Mouse (Mus musculus): ENCODE measurements around the gene Hmga2. TPM values are rescaled to one million over a fixed set of nuclear protein-coding genes. Genes with fewer than 3 reads are reported as not detected.

The Hmga2 gene
- polyA plus RNA-seq, 1 experiment from 2014 or later = 54.3 TPM

GRCm38 (mm10) chr10:120477501-120477900 lies 1.2 kb upstream of the Hmga2 start:
- no peaks in the 10 kb centered on the region; the same call in 1 of the 2 replicates for H3K36me3 ChIP-seq (ENCODE audit: control insufficient read depth, insufficient read depth, low read length)
- H3K27ac ChIP-seq (ENCODE audit: low read depth, low read length) = peak overlapping the region; percentile 95
- no peaks in the 10 kb centered on the region for H3K27me3 ChIP-seq (ENCODE audit: control insufficient read depth, insufficient read depth, low read length)
- 2% methylated on average over 21 of the region's 21 CpGs for WGBS
- peak overlapping the region; percentile 99 for H3K9ac ChIP-seq (ENCODE audit: low read depth, low read length)
- H3K9me3 ChIP-seq (ENCODE audit: control insufficient read depth, low read length) = no peaks in the 10 kb centered on the region
- ATAC-seq (ENCODE audit: low FRiP score, low TSS enrichment) = peak; percentile 16; the same call in 1 of the 2 replicates
- H3K4me3 ChIP-seq (ENCODE audit: low read length) = peak overlapping the region; percentile 98
- peaks cover 15% of the 10 kb centered on the region; the same call in 1 of the 2 replicates for H3K4me1 ChIP-seq (ENCODE audit: control insufficient read depth, insufficient read depth, low read length)
- H3K4me2 ChIP-seq (replicated peaks; ENCODE audit: low read depth, low read length) = peak overlapping the region; percentile 88

GRCm38 (mm10) chr10:120476516-120477336 lies 457 bp upstream of the Hmga2 start:
- Histone ChIP-seq H3K9ac (ENCODE audit: low read depth, low read length) (peak overlapping the region; percentile 99), H3K36me3 (ENCODE audit: control insufficient read depth, insufficient read depth, low read length) (no peaks in the 10 kb centered on the region; the same call in 1 of the 2 replicates), H3K27me3 (ENCODE audit: control insufficient read depth, insufficient read depth, low read length) (no peaks in the 10 kb centered on the region), H3K4me3 (ENCODE audit: low read length) (peak overlapping the region; percentile 98), H3K27ac (ENCODE audit: low read depth, low read length) (peak overlapping the region; percentile 95), H3K9me3 (ENCODE audit: control insufficient read depth, low read length) (no peaks in the 10 kb centered on the region), H3K4me1 (ENCODE audit: control insufficient read depth, insufficient read depth, low read length) (peaks cover 15% of the 10 kb centered on the region; the same call in 1 of the 2 replicates), H3K4me2 (replicated peaks; ENCODE audit: low read depth, low read length) (peak overlapping the region; percentile 88)
- WGBS = under 1% methylated on average over 51 of the region's 52 CpGs
- peak; percentile 82 for ATAC-seq (ENCODE audit: low FRiP score, low TSS enrichment)

- peak overlapping the region; percentile 88 for H3K4me2 ChIP-seq (replicated peaks; ENCODE audit: low read depth, low read length)
- peak overlapping the region; percentile 95 for H3K27ac ChIP-seq (ENCODE audit: low read depth, low read length)
- WGBS = under 1% methylated on average over 45 of the region's 45 CpGs
- H3K4me1 ChIP-seq (ENCODE audit: control insufficient read depth, insufficient read depth, low read length) = peaks cover 15% of the 10 kb centered on the region; the same call in 1 of the 2 replicates
- peak overlapping the region; percentile 99 for H3K9ac ChIP-seq (ENCODE audit: low read depth, low read length)
- H3K4me3 ChIP-seq (ENCODE audit: low read length) = peak overlapping the region; percentile 98
- H3K36me3 ChIP-seq (ENCODE audit: control insufficient read depth, insufficient read depth, low read length) = peaks cover 14% of the 10 kb centered on the region
- H3K27me3 ChIP-seq (ENCODE audit: control insufficient read depth, insufficient read depth, low read length) = no peaks in the 10 kb centered on the region
- no peaks in the 10 kb centered on the region for H3K9me3 ChIP-seq (ENCODE audit: control insufficient read depth, low read length)
- ATAC-seq (ENCODE audit: low FRiP score, low TSS enrichment) = no peak
These were observed 1.2 kb downstream of the Hmga2 start for GRCm38 (mm10) chr10:120475041-120475541.

GRCm38 (mm10) chr10:120474301-120474700 lies 2.0 kb downstream of the Hmga2 start:
- WGBS = under 1% methylated on average over 20 of the region's 20 CpGs
- Histone ChIP-seq H3K4me3 (ENCODE audit: low read length) (peak overlapping the region; percentile 98), H3K4me1 (ENCODE audit: control insufficient read depth, insufficient read depth, low read length) (peaks cover 15% of the 10 kb centered on the region; the same call in 1 of the 2 replicates), H3K27ac (ENCODE audit: low read depth, low read length) (peak overlapping the region; percentile 95), H3K9ac (ENCODE audit: low read depth, low read length) (peak overlapping the region; percentile 99), H3K4me2 (replicated peaks; ENCODE audit: low read depth, low read length) (peak overlapping the region; percentile 88), H3K36me3 (ENCODE audit: control insufficient read depth, insufficient read depth, low read length) (peaks cover 22% of the 10 kb centered on the region), H3K27me3 (ENCODE audit: control insufficient read depth, insufficient read depth, low read length) (no peaks in the 10 kb centered on the region), H3K9me3 (ENCODE audit: control insufficient read depth, low read length) (no peaks in the 10 kb centered on the region)
- no peak for ATAC-seq (ENCODE audit: low FRiP score, low TSS enrichment)

GRCm38 (mm10) chr10:120473218-120473617 lies 3.1 kb downstream of the Hmga2 start:
- peak overlapping the region; percentile 4; the same call in 1 of the 2 replicates for H3K27ac ChIP-seq (ENCODE audit: low read depth, low read length)
- no peaks in the 10 kb centered on the region for H3K27me3 ChIP-seq (ENCODE audit: control insufficient read depth, insufficient read depth, low read length)
- H3K36me3 ChIP-seq (ENCODE audit: control insufficient read depth, insufficient read depth, low read length) = peaks cover 32% of the 10 kb centered on the region
- no peak for ATAC-seq (ENCODE audit: low FRiP score, low TSS enrichment)
- 10% methylated on average over 4 of the region's 4 CpGs for WGBS
- peak overlapping the region; percentile 98 for H3K4me3 ChIP-seq (ENCODE audit: low read length)
- peaks cover 15% of the 10 kb centered on the region; the same call in 1 of the 2 replicates for H3K4me1 ChIP-seq (ENCODE audit: control insufficient read depth, insufficient read depth, low read length)
- no peaks in the 10 kb centered on the region for H3K9me3 ChIP-seq (ENCODE audit: control insufficient read depth, low read length)
- peak overlapping the region; percentile 99; the same call in 1 of the 2 replicates for H3K9ac ChIP-seq (ENCODE audit: low read depth, low read length)
- H3K4me2 ChIP-seq (replicated peaks; ENCODE audit: low read depth, low read length) = peak overlapping the region; percentile 88

- peak overlapping the region; percentile 98 for H3K4me3 ChIP-seq (ENCODE audit: low read length)
- no peaks in the 10 kb centered on the region for H3K27me3 ChIP-seq (ENCODE audit: control insufficient read depth, insufficient read depth, low read length)
- no peak for ATAC-seq (ENCODE audit: low FRiP score, low TSS enrichment)
- peaks cover 9% of the 10 kb centered on the region; the same call in 1 of the 2 replicates for H3K4me1 ChIP-seq (ENCODE audit: control insufficient read depth, insufficient read depth, low read length)
- H3K36me3 ChIP-seq (ENCODE audit: control insufficient read depth, insufficient read depth, low read length) = peaks cover 38% of the 10 kb centered on the region
- peak overlapping the region; percentile 88 for H3K4me2 ChIP-seq (replicated peaks; ENCODE audit: low read depth, low read length)
- no peak overlapping the region for H3K27ac ChIP-seq (ENCODE audit: low read depth, low read length)
- H3K9ac ChIP-seq (ENCODE audit: low read depth, low read length) = no peak overlapping the region
- WGBS = 32% methylated on average over 2 of the region's 2 CpGs
- no peaks in the 10 kb centered on the region for H3K9me3 ChIP-seq (ENCODE audit: control insufficient read depth, low read length)
These were observed 3.7 kb downstream of the Hmga2 start for GRCm38 (mm10) chr10:120472606-120473005.

- no peaks in the 10 kb centered on the region for H3K27me3 ChIP-seq (ENCODE audit: control insufficient read depth, insufficient read depth, low read length)
- no peaks in the 10 kb centered on the region for H3K9me3 ChIP-seq (ENCODE audit: control insufficient read depth, low read length)
- no peak overlapping the region for H3K9ac ChIP-seq (ENCODE audit: low read depth, low read length)
- H3K4me2 ChIP-seq (replicated peaks; ENCODE audit: low read depth, low read length) = no peak overlapping the region
- no peak for ATAC-seq (ENCODE audit: low FRiP score, low TSS enrichment)
- H3K27ac ChIP-seq (ENCODE audit: low read depth, low read length) = no peak overlapping the region
- H3K36me3 ChIP-seq (ENCODE audit: control insufficient read depth, insufficient read depth, low read length) = peaks cover 71% of the 10 kb centered on the region
- WGBS = 71% methylated on average over 5 of the region's 5 CpGs
- H3K4me3 ChIP-seq (ENCODE audit: low read length) = no peak overlapping the region
- H3K4me1 ChIP-seq (ENCODE audit: control insufficient read depth, insufficient read depth, low read length) = peaks cover 10% of the 10 kb centered on the region; the same call in 1 of the 2 replicates
These were observed 11.1 kb downstream of the Hmga2 start for GRCm38 (mm10) chr10:120465121-120465520.

- Histone ChIP-seq H3K4me2 (replicated peaks; ENCODE audit: low read depth, low read length) (no peak overlapping the region), H3K9ac (ENCODE audit: low read depth, low read length) (no peak overlapping the region), H3K27me3 (ENCODE audit: control insufficient read depth, insufficient read depth, low read length) (no peaks in the 10 kb centered on the region), H3K27ac (ENCODE audit: low read depth, low read length) (peak overlapping the region; percentile 8; the same call in 1 of the 2 replicates), H3K4me3 (ENCODE audit: low read length) (no peak overlapping the region), H3K4me1 (ENCODE audit: control insufficient read depth, insufficient read depth, low read length) (peaks cover 10% of the 10 kb centered on the region; the same call in 1 of the 2 replicates), H3K36me3 (ENCODE audit: control insufficient read depth, insufficient read depth, low read length) (peaks cover 56% of the 10 kb centered on the region), H3K9me3 (ENCODE audit: control insufficient read depth, low read length) (no peaks in the 10 kb centered on the region)
- peak; percentile 76; the same call in 1 of the 2 replicates for ATAC-seq (ENCODE audit: low FRiP score, low TSS enrichment)
- WGBS = 12% methylated on average over 5 of the region's 5 CpGs
These were observed 14.5 kb downstream of the Hmga2 start for GRCm38 (mm10) chr10:120461769-120462168.
